Mouse (Mus musculus): Measurements from ENCODE around the gene Megf11. TPM values are rescaled to one million over a fixed set of nuclear protein-coding genes. Genes with fewer than 3 reads are reported as not detected.

Gene Megf11
- polyA plus RNA-seq, 1 experiment from 2014 or later: 17.8 TPM

DNA sequence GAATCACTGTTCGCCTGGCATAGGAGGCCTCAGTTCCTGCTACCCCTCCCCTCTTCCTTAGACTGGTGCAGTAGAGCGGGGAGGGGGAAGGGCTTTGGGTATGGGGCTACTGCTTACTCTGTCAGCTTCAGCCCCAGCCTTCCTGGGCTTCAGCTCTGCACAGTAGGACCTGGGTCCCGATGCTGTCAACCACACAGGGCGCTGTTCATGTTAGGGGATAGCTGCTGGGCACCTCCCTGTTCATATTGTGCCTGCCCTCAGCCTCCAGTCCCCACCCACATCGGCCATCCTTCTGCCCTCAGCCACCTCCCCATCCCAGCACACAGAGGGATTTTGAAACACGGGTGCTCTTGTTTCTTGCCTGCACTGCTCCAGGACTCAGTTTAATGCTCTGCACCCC is 61.6 kb downstream of the Megf11 start:
- peaks cover 5% of the 10 kb centered on the region; the same call in 1 of the 2 replicates for H3K27me3 ChIP-seq (replicated peaks)
- no peaks in the 10 kb centered on the region for H3K36me3 ChIP-seq
- H3K9me3 ChIP-seq (replicated peaks): no peaks in the 10 kb centered on the region
- H3K27ac ChIP-seq (replicated peaks): peak overlapping the region; percentile 3; the same call in 1 of the 2 replicates
- WGBS: 37% methylated on average over 6 of the region's 6 CpGs
- H3K4me2 ChIP-seq: peak overlapping the region; percentile 11; the same call in 1 of the 2 replicates
- no peak overlapping the region for H3K4me3 ChIP-seq (replicated peaks)
- H3K9ac ChIP-seq (replicated peaks): no peak overlapping the region
- peak; percentile 56; the same call in 1 of the 2 replicates for ATAC-seq (ENCODE audit: low FRiP score)
- peaks cover 32% of the 10 kb centered on the region for H3K4me1 ChIP-seq

DNA sequence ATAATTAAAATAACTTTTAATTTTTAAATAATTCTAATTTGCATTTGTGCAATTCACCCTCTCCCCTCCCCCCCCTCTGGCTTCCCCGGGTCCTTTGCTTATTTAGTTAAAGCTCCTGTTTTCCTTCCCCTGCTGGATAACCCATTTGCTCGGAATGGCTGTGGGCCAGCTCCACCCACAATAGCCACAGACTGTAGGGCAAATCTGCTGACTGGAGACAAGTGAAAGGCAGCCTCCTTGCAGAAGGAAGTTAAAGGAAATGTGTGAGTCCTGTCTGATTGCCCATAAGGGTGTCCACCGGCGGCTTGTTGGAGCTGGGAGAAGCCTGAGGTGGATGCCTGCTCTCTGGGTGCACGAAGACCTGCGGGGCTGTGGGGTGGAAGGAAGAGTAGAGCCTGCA is 62.1 kb downstream of the Megf11 start:
- ATAC-seq (ENCODE audit: low FRiP score): no peak
- Histone ChIP-seq H3K9ac (replicated peaks) (no peak overlapping the region), H3K27ac (replicated peaks) (peak overlapping the region; percentile 28; the same call in 1 of the 2 replicates), H3K4me1 (peaks cover 32% of the 10 kb centered on the region), H3K27me3 (replicated peaks) (peaks cover 5% of the 10 kb centered on the region; the same call in 1 of the 2 replicates), H3K4me2 (0 out of 2 replicates have a peak overlapping the region, but pooled peaks have one; percentile 11), H3K9me3 (replicated peaks) (no peaks in the 10 kb centered on the region), H3K4me3 (replicated peaks) (no peak overlapping the region), H3K36me3 (no peaks in the 10 kb centered on the region)
- WGBS: 45% methylated on average over 6 of the region's 6 CpGs

DNA sequence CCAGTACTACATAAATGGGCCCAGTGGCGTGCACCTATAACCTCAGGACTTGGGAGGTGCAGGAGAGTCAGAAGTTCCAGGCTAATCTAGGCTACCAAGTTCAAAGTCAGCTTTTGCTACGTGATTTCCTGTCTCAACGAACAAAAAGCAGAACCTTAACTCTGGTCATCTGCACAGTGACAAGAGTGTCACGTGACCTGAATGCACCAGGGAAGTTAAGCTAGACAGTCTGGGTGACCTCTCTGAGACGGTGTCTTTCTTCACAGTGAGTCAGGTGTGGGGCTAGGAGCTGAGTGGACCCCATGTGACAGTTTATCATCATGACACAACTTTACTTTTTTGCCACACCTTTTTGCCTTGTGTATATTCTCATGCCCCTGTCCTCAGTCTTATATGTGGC is 67.3 kb downstream of the Megf11 start:
- H3K4me3 ChIP-seq (replicated peaks): no peak overlapping the region
- no peak for ATAC-seq (ENCODE audit: low FRiP score)
- no peak overlapping the region for H3K4me2 ChIP-seq
- H3K27ac ChIP-seq (replicated peaks): no peak overlapping the region
- H3K9me3 ChIP-seq (replicated peaks): no peaks in the 10 kb centered on the region
- H3K9ac ChIP-seq (replicated peaks): no peak overlapping the region
- no peaks in the 10 kb centered on the region for H3K36me3 ChIP-seq
- WGBS: 84% methylated on average over 5 of the region's 5 CpGs
- H3K4me1 ChIP-seq: peaks cover 14% of the 10 kb centered on the region
- peaks cover 5% of the 10 kb centered on the region; the same call in 1 of the 2 replicates for H3K27me3 ChIP-seq (replicated peaks)

- Histone ChIP-seq H3K27me3 (replicated peaks) (peaks cover 5% of the 10 kb centered on the region; the same call in 1 of the 2 replicates), H3K27ac (replicated peaks) (no peak overlapping the region), H3K9me3 (replicated peaks) (no peaks in the 10 kb centered on the region), H3K9ac (replicated peaks) (no peak overlapping the region), H3K4me1 (peaks cover 13% of the 10 kb centered on the region), H3K4me2 (no peak overlapping the region), H3K4me3 (replicated peaks) (no peak overlapping the region), H3K36me3 (no peaks in the 10 kb centered on the region)
- ATAC-seq (ENCODE audit: low FRiP score): no peak
- 85% methylated on average over 4 of the region's 4 CpGs for WGBS
Measured at GRCm38 (mm10) chr9:64454196-64454595, 68.8 kb downstream of the Megf11 start.

DNA sequence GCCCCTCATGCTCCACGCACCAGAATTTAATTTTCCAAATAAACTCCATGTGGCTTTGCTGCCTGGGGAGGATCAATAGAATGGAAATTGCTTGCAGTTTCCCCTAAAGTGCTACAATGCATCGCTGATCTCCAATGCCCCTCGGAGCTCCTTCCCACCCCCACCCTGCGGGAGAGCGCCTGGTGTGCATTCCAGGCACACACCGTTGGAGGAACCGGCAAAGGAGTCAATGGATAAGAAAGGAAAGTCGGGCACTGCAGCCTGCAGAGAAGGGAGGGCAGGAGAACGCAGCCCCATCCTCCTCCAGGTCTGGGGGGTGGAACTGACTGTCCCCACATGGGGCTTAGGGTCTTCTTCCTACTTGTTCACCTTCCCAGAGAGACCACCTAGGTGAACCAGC is 70.5 kb downstream of the Megf11 start:
- peaks cover 13% of the 10 kb centered on the region for H3K4me1 ChIP-seq
- no peaks in the 10 kb centered on the region for H3K9me3 ChIP-seq (replicated peaks)
- ATAC-seq (ENCODE audit: low FRiP score): no peak
- H3K9ac ChIP-seq (replicated peaks): no peak overlapping the region
- H3K27me3 ChIP-seq (replicated peaks): no peaks in the 10 kb centered on the region; the same call in 1 of the 2 replicates
- H3K27ac ChIP-seq (replicated peaks): no peak overlapping the region
- no peak overlapping the region for H3K4me3 ChIP-seq (replicated peaks)
- H3K36me3 ChIP-seq: no peaks in the 10 kb centered on the region
- peak overlapping the region; percentile 15; the same call in 1 of the 2 replicates for H3K4me2 ChIP-seq
- WGBS: 6% methylated on average over 9 of the region's 9 CpGs

GRCm38 (mm10) chr9:64457596-64457995 is 72.2 kb downstream of the Megf11 start:
- Histone ChIP-seq H3K27me3 (replicated peaks) (no peaks in the 10 kb centered on the region; the same call in 1 of the 2 replicates), H3K9ac (replicated peaks) (no peak overlapping the region), H3K4me3 (replicated peaks) (no peak overlapping the region), H3K4me2 (no peak overlapping the region), H3K9me3 (replicated peaks) (no peaks in the 10 kb centered on the region), H3K27ac (replicated peaks) (no peak overlapping the region), H3K36me3 (no peaks in the 10 kb centered on the region), H3K4me1 (peaks cover 24% of the 10 kb centered on the region)
- WGBS: 68% methylated on average over 7 of the region's 7 CpGs
- ATAC-seq (ENCODE audit: low FRiP score): no peak

DNA sequence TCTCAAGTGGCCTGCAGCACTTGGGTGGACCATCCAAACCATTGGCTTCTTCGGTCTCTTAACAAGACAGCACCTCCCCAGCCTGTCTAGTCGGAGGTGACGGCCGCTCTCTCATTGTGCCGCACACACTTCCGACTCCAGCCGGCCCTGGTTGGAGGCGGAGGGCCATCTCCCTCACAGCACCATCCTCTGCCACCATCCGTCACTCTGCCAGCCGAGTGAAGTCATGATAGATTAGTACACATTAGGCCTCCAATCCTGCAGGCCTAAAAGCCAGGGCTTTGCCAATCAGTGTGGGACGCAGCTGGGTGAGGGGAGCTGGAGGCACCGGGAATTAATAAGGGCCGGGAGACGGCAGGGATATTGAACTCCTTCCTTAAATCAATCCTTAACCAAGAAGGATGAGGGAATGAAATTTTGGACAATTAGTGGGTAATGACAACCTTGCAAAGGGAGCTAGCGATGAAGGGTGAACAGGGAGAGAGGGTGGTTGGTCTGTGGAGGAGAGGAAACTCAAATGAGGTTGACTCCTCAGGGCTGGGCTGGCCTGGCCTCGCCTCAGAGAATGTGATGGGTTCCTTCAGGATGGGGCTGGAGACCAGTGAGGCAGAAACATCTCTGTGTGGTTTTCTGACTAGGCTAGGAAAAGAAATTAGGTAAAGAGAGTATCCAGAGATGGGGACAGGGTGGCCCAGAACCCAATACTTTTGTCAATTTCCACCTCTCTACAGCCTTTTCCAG is 76.3 kb downstream of the Megf11 start:
- Histone ChIP-seq H3K9me3 (replicated peaks) (no peaks in the 10 kb centered on the region), H3K36me3 (no peaks in the 10 kb centered on the region), H3K9ac (replicated peaks) (no peak overlapping the region), H3K27ac (replicated peaks) (no peak overlapping the region), H3K4me3 (replicated peaks) (no peak overlapping the region), H3K27me3 (replicated peaks) (no peaks in the 10 kb centered on the region), H3K4me2 (no peak overlapping the region), H3K4me1 (peaks cover 15% of the 10 kb centered on the region)
- ATAC-seq (ENCODE audit: low FRiP score): peak; percentile 36; the same call in 1 of the 2 replicates
- 33% methylated on average over 16 of the region's 16 CpGs for WGBS

GRCm38 (mm10) chr9:64462870-64463269 is 77.4 kb downstream of the Megf11 start:
- H3K4me3 ChIP-seq (replicated peaks): no peak overlapping the region
- no peaks in the 10 kb centered on the region for H3K36me3 ChIP-seq
- no peak overlapping the region for H3K4me2 ChIP-seq
- no peaks in the 10 kb centered on the region for H3K27me3 ChIP-seq (replicated peaks)
- no peak overlapping the region for H3K27ac ChIP-seq (replicated peaks)
- H3K9ac ChIP-seq (replicated peaks): no peak overlapping the region
- peaks cover 12% of the 10 kb centered on the region; the same call in 1 of the 2 replicates for H3K4me1 ChIP-seq
- ATAC-seq (ENCODE audit: low FRiP score): no peak
- H3K9me3 ChIP-seq (replicated peaks): no peaks in the 10 kb centered on the region

- H3K4me1 ChIP-seq: peaks cover 9% of the 10 kb centered on the region; the same call in 1 of the 2 replicates
- H3K36me3 ChIP-seq: no peaks in the 10 kb centered on the region
- H3K27me3 ChIP-seq (replicated peaks): no peaks in the 10 kb centered on the region
- H3K9ac ChIP-seq (replicated peaks): no peak overlapping the region
- H3K4me2 ChIP-seq: no peak overlapping the region
- H3K27ac ChIP-seq (replicated peaks): no peak overlapping the region
- WGBS: 61% methylated on average over 8 of the region's 8 CpGs
- H3K9me3 ChIP-seq (replicated peaks): no peaks in the 10 kb centered on the region
- H3K4me3 ChIP-seq (replicated peaks): no peak overlapping the region
- ATAC-seq (ENCODE audit: low FRiP score): no peak
Measured at GRCm38 (mm10) chr9:64466090-64466489, 80.7 kb downstream of the Megf11 start.

DNA sequence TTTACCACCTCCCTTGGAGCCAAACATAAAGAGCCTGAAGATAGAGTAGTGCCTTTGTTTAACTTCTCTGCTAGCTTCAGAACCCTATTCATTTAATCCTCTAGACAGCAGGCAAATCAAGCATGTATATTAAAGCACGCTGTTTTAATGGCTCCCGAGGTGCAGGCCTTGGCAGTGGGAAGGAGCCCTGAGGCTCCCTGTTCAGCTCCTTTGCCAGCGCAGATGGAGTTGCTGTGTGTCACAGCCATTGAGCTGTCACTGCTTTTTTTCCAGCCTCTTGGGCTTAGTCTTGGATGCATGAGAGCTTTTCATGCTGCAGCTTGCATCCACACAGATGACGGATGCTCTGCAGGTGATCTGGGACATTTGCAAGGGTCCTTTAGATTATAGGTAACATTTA is 81.1 kb downstream of the Megf11 start:
- Histone ChIP-seq H3K9ac (replicated peaks) (no peak overlapping the region), H3K27ac (replicated peaks) (no peak overlapping the region), H3K4me1 (peaks cover 5% of the 10 kb centered on the region; the same call in 1 of the 2 replicates), H3K4me2 (no peak overlapping the region), H3K36me3 (no peaks in the 10 kb centered on the region), H3K27me3 (replicated peaks) (0 out of 2 replicates have a peak, but pooled peaks cover 1% of the 10 kb centered on the region), H3K4me3 (replicated peaks) (no peak overlapping the region), H3K9me3 (replicated peaks) (no peaks in the 10 kb centered on the region)
- WGBS: 28% methylated on average over 4 of the region's 4 CpGs
- no peak; the same call in 1 of the 2 replicates for ATAC-seq (ENCODE audit: low FRiP score)

DNA sequence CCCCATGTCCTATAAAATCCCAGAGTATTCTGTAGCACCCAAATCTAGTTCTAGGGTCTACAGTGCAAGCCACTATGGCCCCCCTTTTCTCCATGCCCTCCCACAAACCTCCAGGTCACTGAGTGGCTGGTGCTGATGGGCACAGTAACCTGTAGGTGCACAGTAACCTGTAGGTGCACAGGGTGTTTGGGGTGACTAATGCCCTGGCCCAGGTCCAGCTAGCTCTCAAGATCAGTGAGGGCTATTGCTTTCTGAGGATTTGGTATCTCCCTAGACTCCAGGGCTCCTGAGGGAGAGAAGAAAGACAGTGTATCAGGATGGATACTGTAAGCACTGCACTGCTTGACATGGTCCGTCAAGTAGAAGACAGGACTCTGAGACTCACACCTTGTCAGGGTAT is 85.4 kb downstream of the Megf11 start:
- Histone ChIP-seq H3K36me3 (no peaks in the 10 kb centered on the region), H3K9ac (replicated peaks) (no peak overlapping the region), H3K27ac (replicated peaks) (no peak overlapping the region), H3K4me1 (peaks cover 22% of the 10 kb centered on the region), H3K4me2 (no peak overlapping the region), H3K27me3 (replicated peaks) (peaks cover 10% of the 10 kb centered on the region; the same call in 1 of the 2 replicates), H3K9me3 (replicated peaks) (no peaks in the 10 kb centered on the region), H3K4me3 (replicated peaks) (no peak overlapping the region)
- ATAC-seq (ENCODE audit: low FRiP score): no peak
- WGBS: 88% methylated on average over 1 of the region's 1 CpGs

- Histone ChIP-seq H3K9me3 (replicated peaks) (no peaks in the 10 kb centered on the region), H3K36me3 (no peaks in the 10 kb centered on the region), H3K9ac (replicated peaks) (no peak overlapping the region), H3K4me3 (replicated peaks) (no peak overlapping the region), H3K4me1 (peaks cover 27% of the 10 kb centered on the region), H3K27me3 (replicated peaks) (peaks cover 10% of the 10 kb centered on the region; the same call in 1 of the 2 replicates), H3K27ac (replicated peaks) (no peak overlapping the region), H3K4me2 (no peak overlapping the region)
- 90% methylated on average over 3 of the region's 3 CpGs for WGBS
- ATAC-seq (ENCODE audit: low FRiP score): no peak
Measured at GRCm38 (mm10) chr9:64471336-64471735, 85.9 kb downstream of the Megf11 start.

Measured in neural tube, embryonic 15.5 days (tissue).